Mouse (Mus musculus): ENCODE measurements around the gene Kcnn1. TPM values are rescaled to one million over a fixed set of nuclear protein-coding genes. Genes with fewer than 3 reads are reported as not detected.
A peak's percentile ranks its signal among the peaks of the same experiment; 100 is the strongest.
"Not testable (repeated sequence)": the region's sequence is repeated elsewhere in the genome, so short reads cannot be mapped to it uniquely, and the experiment has no call there.

The Kcnn1 gene
- total and polyA plus RNA-seq, 3 experiments = 0.03 to 0.22 TPM; not detected in 1

DNA sequence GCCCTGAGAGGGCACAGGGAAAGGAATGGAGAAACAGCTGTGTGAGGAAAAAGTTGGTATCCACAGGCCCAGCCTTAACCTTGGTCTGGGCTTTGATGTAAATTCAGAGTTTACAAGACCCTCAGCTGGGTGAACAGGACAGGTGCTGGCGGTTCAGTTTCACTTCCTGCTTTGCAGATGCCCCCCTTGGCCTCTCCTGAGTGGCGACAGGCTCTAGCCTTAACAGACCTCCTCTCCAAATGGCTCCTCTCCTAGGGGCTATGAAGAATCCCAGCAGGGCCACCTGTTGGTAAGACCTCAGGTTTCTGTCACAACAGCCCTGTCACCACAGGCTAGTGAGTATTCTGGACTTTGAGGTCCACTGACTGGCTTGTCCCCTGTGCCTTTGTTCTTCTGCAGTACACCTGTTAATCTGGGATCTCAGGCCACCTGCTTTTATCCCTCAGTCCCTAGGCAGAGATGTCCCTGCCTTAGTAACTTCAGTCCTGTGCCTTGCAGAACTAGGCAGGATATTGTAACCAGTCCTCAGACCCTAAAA is 35.7 kb upstream of the Kcnn1 start:
- H3K9me3 ChIP-seq (replicated peaks) = no peaks in the 10 kb centered on the region; the same call in 1 of the 2 replicates
- DNase-seq (ENCODE audit: low spot score) (no peak), ATAC-seq (ENCODE audit: extremely low read depth, insufficient number of reproducible peaks, low FRiP score, poor library complexity, severe bottlenecking) (no peak)
- peak overlapping the region; percentile 97; the same call in 1 of the 2 replicates for H3K4me3 ChIP-seq (ENCODE audit: low read depth, low read length)
- peaks cover 30% of the 10 kb centered on the region for H3K36me3 ChIP-seq (replicated peaks)
- TF ChIP-seq TAL1 (conservative IDR thresholded peaks at IDR 0.05; ENCODE audit: low read depth, low read length) (no peak), GATA1 (IDR thresholded peaks at IDR 0.05; ENCODE audit: borderline replicate concordance, low read length) (no peak), POLR2AphosphoS5 (IDR thresholded peaks at IDR 0.05; ENCODE audit: insufficient replicate concordance, low read depth, low read length) (no peak), GATA2 (IDR thresholded peaks at IDR 0.05; ENCODE audit: borderline replicate concordance, low read depth, low read length) (no peak), CTCF (IDR thresholded peaks at IDR 0.05; ENCODE audit: low read depth, low read length) (no peak)
- H3K27me3 ChIP-seq (ENCODE audit: insufficient read depth, low read length) = peaks cover 4% of the 10 kb centered on the region; the same call in 1 of the 2 replicates
- peaks cover 42% of the 10 kb centered on the region for H3K4me1 ChIP-seq (ENCODE audit: insufficient read depth, low read depth, low read length)

DNA sequence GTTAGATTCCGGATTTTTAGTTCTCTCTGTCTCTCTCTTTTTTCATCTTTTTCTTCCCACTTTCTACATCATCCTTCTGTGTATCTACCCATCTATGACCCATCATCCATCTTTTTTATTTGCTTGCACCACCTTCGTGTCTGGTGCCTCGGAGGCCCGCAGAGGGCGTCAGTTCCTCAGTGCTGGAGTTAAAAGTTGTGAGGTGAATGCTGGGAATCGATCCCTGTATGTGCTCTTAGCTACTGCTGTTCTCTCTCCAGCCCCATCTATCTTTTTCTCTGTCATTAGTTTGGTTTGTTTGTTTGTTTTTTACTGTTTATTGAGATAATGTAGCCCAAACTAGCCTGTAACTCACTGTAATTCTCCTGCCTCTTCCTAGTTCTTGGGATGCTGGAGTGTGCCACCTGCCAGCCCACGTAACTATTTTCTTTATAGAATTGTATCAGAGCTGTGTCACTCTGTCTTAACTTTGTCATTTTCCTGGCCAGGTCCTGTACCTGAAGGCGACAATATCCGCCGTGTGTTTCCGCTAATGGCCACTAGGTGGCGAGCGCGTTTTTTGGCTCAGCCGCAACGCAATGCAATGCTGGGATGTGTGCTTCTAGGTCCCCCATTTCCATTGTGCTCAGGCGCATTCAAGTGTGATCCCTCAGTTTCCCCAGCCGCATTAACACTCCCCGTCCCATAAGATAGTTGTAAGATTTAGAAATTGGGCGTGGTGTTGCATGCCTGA is 34.8 kb upstream of the Kcnn1 start:
- no peak for TF ChIP-seq TAL1 (conservative IDR thresholded peaks at IDR 0.05; ENCODE audit: low read depth, low read length)
- TF ChIP-seq CTCF (IDR thresholded peaks at IDR 0.05; ENCODE audit: low read depth, low read length) = peak; percentile 94
- peaks cover 39% of the 10 kb centered on the region for H3K36me3 ChIP-seq (replicated peaks)
- ATAC-seq (ENCODE audit: extremely low read depth, insufficient number of reproducible peaks, low FRiP score, poor library complexity, severe bottlenecking) = 0 out of 2 replicates have a peak, but pooled peaks have one; percentile 31
- H3K4me1 ChIP-seq (ENCODE audit: insufficient read depth, low read depth, low read length) = peaks cover 37% of the 10 kb centered on the region
- H3K9me3 ChIP-seq (replicated peaks) = peaks cover 8% of the 10 kb centered on the region
- H3K27me3 ChIP-seq (ENCODE audit: insufficient read depth, low read length) = no peaks in the 10 kb centered on the region
- DNase-seq (ENCODE audit: low spot score) = peak; percentile 66
- H3K4me3 ChIP-seq (ENCODE audit: low read depth, low read length) = peak overlapping the region; percentile 97

DNA sequence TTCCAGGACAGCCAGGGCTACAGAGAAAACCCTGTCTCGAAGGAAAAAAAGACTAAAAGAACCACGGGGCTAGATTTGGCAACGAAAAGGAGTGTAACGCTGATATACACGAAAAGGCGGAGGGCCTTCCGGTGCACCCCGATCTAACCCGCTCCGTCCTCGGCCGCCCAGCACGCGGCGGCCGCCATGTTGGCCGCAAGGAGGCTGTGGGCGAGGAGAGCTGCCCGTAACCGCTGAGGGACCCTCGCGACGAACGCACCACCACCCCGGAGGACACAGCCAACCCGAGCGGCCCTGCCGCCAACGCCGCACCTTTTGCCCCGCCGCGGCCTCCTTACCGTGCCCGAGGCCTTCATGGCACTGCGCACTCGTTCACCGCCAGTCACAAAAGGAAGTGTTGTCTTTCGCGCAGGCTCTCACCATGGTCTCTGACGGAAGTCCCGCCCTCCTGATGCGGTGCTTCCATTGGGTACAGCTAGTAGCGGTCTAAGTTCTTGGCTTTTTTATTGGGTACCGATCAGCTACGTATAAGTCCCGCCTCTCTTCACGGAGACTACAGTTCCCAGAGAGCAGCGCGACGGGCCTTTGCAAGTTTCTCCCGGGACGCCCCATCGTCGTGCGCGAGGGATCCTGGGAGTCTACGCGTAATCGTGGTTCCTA is 34.1 kb upstream of the Kcnn1 start, which contains the start of gene Rpl18a:
TSS of gene Rpl18a (minus strand) at position 392 of the 660 bp plus-strand sequence.
- DNase-seq (ENCODE audit: low spot score) (peak; percentile 97), ATAC-seq (ENCODE audit: extremely low read depth, insufficient number of reproducible peaks, low FRiP score, poor library complexity, severe bottlenecking) (peak; percentile 96)
- TF ChIP-seq POLR2AphosphoS5 (IDR thresholded peaks at IDR 0.05; ENCODE audit: insufficient replicate concordance, low read depth, low read length) (peak; percentile 93), TAL1 (conservative IDR thresholded peaks at IDR 0.05; ENCODE audit: low read depth, low read length) (no peak)
- Histone ChIP-seq H3K36me3 (replicated peaks) (peaks cover 46% of the 10 kb centered on the region), H3K9me3 (replicated peaks) (peaks cover 15% of the 10 kb centered on the region), H3K27me3 (ENCODE audit: insufficient read depth, low read length) (no peaks in the 10 kb centered on the region), H3K4me3 (ENCODE audit: low read depth, low read length) (peak within 1 kb of the TSS; percentile 97), H3K4me1 (ENCODE audit: insufficient read depth, low read depth, low read length) (peaks cover 37% of the 10 kb centered on the region)

DNA sequence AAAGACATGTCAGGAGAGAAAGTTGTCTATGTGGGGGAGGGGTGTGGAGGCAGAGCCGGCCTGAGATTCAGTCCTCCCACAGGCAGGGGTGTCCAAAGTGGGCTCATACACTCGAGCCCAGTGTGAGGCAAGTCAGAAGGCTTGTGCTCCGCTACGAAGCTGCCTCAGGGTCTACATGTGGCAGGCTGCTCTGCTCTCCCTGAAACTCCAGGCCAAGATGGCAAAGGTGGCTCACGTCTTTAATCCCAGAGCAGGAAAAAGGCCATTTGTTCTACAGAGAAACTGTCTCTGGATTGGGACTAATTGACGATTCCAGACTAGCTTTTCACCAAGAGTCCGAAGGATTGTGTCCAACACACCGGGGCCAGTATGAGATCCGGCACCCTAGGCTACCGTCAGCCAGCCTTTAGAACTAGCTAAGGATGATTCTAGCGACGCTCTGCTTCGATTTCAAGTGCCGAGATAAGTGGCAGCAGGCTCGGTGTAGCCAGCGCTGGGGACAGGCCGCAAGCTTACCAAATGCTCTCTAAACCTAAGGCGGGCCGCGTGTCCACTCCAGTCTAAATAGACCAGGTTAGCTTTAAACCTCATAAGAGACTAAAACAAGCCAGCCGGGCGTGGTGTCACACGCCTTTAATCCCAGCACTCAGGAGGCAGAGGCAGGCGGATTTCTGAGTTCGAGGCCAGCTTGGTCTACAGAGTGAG is 33.4 kb upstream of the Kcnn1 start:
- Histone ChIP-seq H3K4me1 (ENCODE audit: insufficient read depth, low read depth, low read length) (peaks cover 37% of the 10 kb centered on the region), H3K4me3 (ENCODE audit: low read depth, low read length) (peak overlapping the region; percentile 97), H3K36me3 (replicated peaks) (peaks cover 52% of the 10 kb centered on the region), H3K27me3 (ENCODE audit: insufficient read depth, low read length) (no peaks in the 10 kb centered on the region), H3K9me3 (replicated peaks) (peaks cover 22% of the 10 kb centered on the region)
- peak; percentile 45 for DNase-seq (ENCODE audit: low spot score)
- TF ChIP-seq CTCF (IDR thresholded peaks at IDR 0.05; ENCODE audit: low read depth, low read length) = no peak
- TF ChIP-seq TAL1 (conservative IDR thresholded peaks at IDR 0.05; ENCODE audit: low read depth, low read length) = no peak
- no peak for TF ChIP-seq GATA1 (IDR thresholded peaks at IDR 0.05; ENCODE audit: borderline replicate concordance, low read length)
- no peak for TF ChIP-seq GATA2 (IDR thresholded peaks at IDR 0.05; ENCODE audit: borderline replicate concordance, low read depth, low read length)
- no peak for TF ChIP-seq POLR2AphosphoS5 (IDR thresholded peaks at IDR 0.05; ENCODE audit: insufficient replicate concordance, low read depth, low read length)
- ATAC-seq (ENCODE audit: extremely low read depth, insufficient number of reproducible peaks, low FRiP score, poor library complexity, severe bottlenecking) = no peak

DNA sequence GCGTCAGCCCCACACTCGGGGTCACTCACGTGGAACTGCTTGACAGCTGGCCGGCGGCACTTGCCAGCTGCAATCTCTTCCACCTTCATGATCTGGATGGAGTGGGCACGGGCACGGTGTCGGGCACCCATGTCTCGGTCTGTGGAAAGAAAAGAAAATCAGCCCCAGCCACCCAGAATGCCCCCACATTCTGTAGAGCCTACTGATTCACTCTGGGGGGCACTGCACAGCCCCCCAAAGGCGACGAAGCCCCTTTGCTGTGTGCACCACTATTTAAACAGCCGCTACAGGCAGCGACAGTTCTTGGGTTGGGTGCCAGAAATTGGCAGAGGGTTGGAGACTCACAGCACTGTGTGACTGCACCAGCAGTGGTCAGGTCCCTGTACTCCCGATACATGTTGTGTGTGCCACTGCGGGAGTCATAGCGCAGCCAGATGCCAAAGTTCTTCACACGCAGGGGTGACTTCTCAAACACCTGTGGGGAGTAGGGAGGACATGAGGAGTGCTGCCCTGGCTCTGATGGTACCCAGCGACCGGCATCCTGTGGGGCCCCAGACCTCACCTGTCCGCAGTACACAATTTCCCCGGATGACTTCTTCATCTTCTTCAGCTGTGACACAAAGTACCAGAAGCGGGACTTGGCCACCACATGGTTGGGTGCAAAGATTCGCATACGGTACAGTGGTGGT is 32.7 kb upstream of the Kcnn1 start:
- Histone ChIP-seq H3K9me3 (replicated peaks) (peaks cover 28% of the 10 kb centered on the region), H3K4me1 (ENCODE audit: insufficient read depth, low read depth, low read length) (peaks cover 42% of the 10 kb centered on the region), H3K36me3 (replicated peaks) (peaks cover 60% of the 10 kb centered on the region), H3K4me3 (ENCODE audit: low read depth, low read length) (peak overlapping the region; percentile 97)
- not testable (repeated sequence) for ATAC-seq (ENCODE audit: extremely low read depth, insufficient number of reproducible peaks, low FRiP score, poor library complexity, severe bottlenecking); H3K27me3 ChIP-seq (ENCODE audit: insufficient read depth, low read length); DNase-seq (ENCODE audit: low spot score)
